Mouse (Mus musculus) forelimb bud, embryonic 11.5 days (tissue): ENCODE results near the gene Notch4.

Experiments used
- DNase-seq: peaks from one replicate; pipeline ENCODE4 v3.0.0-alpha.2; 2012; ENCODE audit warnings: low read depth, low spot score

The Notch4 gene

GRCm38 (mm10) chr17:34571875-34572274 lies 7.8 kb downstream of the Notch4 start:
- DNase-seq, result no peak

- no peak for DNase-seq
These were observed 8.3 kb downstream of the Notch4 start for GRCm38 (mm10) chr17:34572361-34572760.

GRCm38 (mm10) chr17:34576577-34576976 lies 12.5 kb downstream of the Notch4 start:
- DNase-seq, result no peak

GRCm38 (mm10) chr17:34578070-34578469 lies 14.0 kb downstream of the Notch4 start:
- DNase-seq, result no peak

GRCm38 (mm10) chr17:34582528-34582927 lies 18.5 kb downstream of the Notch4 start:
- no peak for DNase-seq

- no peak for DNase-seq
These were observed 19.3 kb downstream of the Notch4 start for GRCm38 (mm10) chr17:34583397-34583796.

- DNase-seq, result no peak
These were observed 19.8 kb downstream of the Notch4 start for GRCm38 (mm10) chr17:34583819-34584218.

GRCm38 (mm10) chr17:34585121-34585520 lies 21.1 kb downstream of the Notch4 start:
- DNase-seq, result no peak

- DNase-seq, result no peak
These were observed 22.1 kb downstream of the Notch4 start for GRCm38 (mm10) chr17:34585877-34586771.

GRCm38 (mm10) chr17:34586796-34587422 lies 22.8 kb downstream of the Notch4 start:
- peak; percentile 85 for DNase-seq

GRCm38 (mm10) chr17:34587423-34587811 lies 23.3 kb downstream of the Notch4 start:
- peak; percentile 93 for DNase-seq

GRCm38 (mm10) chr17:34587814-34588213 lies 23.7 kb downstream of the Notch4 start:
- DNase-seq, result no peak

GRCm38 (mm10) chr17:34588767-34589166 lies 24.7 kb downstream of the Notch4 start:
- DNase-seq, result no peak

- DNase-seq, result no peak
These were observed 25.1 kb downstream of the Notch4 start for GRCm38 (mm10) chr17:34589206-34589605.

- DNase-seq, result no peak
These were observed 25.6 kb downstream of the Notch4 start, which contains the start of gene Gpsm3 for GRCm38 (mm10) chr17:34589681-34590101. TSS of gene Gpsm3 (plus strand) at chr17:34589806.

GRCm38 (mm10) chr17:34590154-34590987 lies 26.3 kb downstream of the Notch4 start:
- no peak for DNase-seq

GRCm38 (mm10) chr17:34591029-34591993 lies 27.2 kb downstream of the Notch4 start, which contains the start of gene Pbx2:
TSS of gene Pbx2 (plus strand) at chr17:34591266.
- DNase-seq, result peak; percentile 58

- peak; percentile 79 for DNase-seq
These were observed 27.9 kb downstream of the Notch4 start for GRCm38 (mm10) chr17:34591994-34592375.

GRCm38 (mm10) chr17:34592581-34593549 lies 28.8 kb downstream of the Notch4 start:
- peak; percentile 20 for DNase-seq
